Mouse (Mus musculus): ENCODE data around the gene Hras. TPM values are rescaled to one million over a fixed set of nuclear protein-coding genes. Genes with fewer than 3 reads are reported as not detected.

Hras gene
- 5.6 TPM for polyA plus RNA-seq (2014; fragmentation: Illumina TruSeq; extraction: RNeasy Lipid Tissue Mini Kit (QIAGEN cat#74804); ENCODE audit: low read depth, low replicate concordance)

DNA sequence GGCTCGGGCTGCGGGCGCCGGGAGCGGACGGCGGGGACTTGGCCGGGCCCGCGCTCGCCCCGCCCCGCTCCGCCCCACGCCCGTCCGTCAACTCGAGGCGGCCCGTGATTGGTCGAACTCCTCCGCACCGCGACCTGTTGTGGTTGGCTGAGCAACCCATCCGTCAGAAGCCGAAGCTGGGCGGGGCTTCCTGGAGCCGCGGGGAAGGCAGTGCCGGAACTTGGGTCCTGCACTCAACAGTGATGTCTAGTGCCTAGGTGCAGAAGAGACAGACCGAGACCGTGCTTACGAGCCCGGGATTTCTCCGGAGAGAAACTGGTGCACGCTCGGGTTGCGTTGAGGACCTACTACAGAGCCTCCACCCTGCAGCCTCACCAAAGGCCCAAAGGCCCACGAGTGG, at the start of gene Hras, which contains the start of gene Lrrc56:
Hras (minus strand) TSS at position 58 of the 400 bp plus-strand sequence.
Lrrc56 (plus strand) TSS at position 210 of the 400 bp plus-strand sequence.

DNA sequence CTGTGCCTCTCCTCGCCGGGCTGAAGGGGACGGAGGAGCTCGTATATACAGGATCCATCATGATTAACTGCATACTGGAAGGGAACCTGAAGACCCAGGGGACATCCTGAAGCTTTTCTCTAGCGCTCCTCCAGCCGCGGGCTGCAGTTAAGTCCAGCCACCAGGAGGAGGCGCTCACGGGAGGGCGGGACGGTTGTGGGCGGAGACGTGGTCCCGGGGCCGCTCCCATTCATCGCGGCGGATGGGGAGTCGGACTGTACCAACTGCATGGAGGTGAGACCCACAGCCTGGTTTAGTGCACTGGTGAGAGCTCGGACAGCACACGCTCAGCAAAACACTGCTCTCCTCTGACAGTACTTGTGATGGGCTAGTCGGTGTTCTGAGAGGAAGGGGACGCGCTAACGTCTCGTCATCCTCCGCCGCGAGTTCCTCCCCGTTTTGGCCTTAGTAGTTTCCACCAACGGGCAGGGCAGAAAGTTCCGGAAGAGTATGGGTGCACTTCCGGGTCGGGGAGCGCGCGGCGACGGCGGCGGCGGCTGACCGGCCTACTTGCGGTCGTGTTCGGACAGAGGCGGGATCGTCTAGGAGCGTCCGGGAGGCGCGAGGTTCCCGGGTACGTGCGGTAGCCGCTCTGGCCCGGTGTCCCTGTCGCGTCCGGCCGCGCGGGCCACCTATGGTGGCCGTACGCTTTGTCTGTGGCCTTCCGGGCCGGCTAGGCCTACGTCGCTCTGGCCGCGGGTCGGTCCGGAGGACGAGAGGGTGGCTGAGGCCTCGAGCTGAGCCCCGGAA, 34.7 kb upstream of the Hras start, which contains the start of gene Phrf1:
Phrf1 (plus strand) TSS at position 506 of the 789 bp plus-strand sequence.

GRCm38 (mm10) chr7:141215101-141215879, 21.5 kb upstream of the Hras start, which contains the start of gene Rassf7:
Gene Rassf7, plus strand, starts transcription at chr7:141215860.

GRCm38 (mm10) chr7:141213605-141214235, 19.9 kb upstream of the Hras start, which contains the start of gene Lmntd2:
Gene Lmntd2, minus strand, starts transcription at chr7:141214080.

DNA sequence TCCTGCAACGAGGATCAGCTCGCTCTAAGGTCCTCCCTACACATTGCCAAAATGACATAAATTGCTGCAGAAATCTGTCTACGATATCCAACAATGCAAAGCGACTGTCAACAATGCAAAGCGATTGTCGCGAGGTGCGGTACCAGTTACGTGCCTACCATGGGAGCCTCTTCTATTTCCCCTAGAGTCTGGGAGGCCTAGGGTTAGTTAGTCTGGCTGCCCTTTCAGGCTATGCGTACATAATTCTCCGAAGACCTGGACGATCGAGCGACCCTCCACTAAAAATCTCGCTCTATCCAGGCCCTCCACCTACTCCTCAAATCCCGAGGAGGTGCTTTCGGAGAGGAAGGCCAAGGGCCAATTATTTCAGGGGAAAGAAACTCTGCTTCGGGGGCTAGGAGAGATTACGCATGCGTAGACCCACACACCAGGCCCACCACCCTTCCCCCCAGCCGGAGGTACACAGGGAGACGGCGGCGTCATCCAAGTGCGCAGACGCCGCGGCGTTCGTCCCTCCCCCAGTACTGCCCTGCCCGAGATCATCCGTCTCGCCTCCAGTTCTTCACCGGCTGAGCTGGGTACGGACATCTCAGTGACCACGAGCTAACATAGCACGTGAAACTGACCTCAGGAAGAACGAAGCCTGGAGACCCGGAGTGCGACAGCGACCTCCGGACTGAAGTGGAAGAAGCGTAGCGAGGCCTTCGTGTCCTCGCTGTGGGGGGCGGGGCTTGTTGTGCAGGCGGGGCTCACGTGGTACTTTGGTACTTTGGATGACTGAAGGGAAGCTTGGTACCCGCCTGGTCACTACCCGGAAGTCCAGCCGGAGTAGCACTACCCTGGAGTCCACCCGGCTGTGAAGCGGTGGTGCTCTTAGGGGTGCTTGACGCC, 21.4 kb downstream of the Hras start, which contains the start of gene Rnh1:
Rnh1 (minus strand) TSS at position 742 of the 891 bp plus-strand sequence.

Other genes with a start within 250 kb of the Hras start
- gene Ifitm5, start 243.7 kb downstream of the Hras start, polyA plus RNA-seq (2014; fragmentation: Illumina TruSeq; extraction: RNeasy Lipid Tissue Mini Kit (QIAGEN cat#74804); ENCODE audit: low read depth, low replicate concordance) = not detected
- gene Gm45717, start 238.1 kb downstream of the Hras start, polyA plus RNA-seq (2014; fragmentation: Illumina TruSeq; extraction: RNeasy Lipid Tissue Mini Kit (QIAGEN cat#74804); ENCODE audit: low read depth, low replicate concordance) = not detected
- 56.8 TPM for gene Ifitm2, start 238.0 kb downstream of the Hras start, polyA plus RNA-seq (2014; fragmentation: Illumina TruSeq; extraction: RNeasy Lipid Tissue Mini Kit (QIAGEN cat#74804); ENCODE audit: low read depth, low replicate concordance)
- gene Ifitm1, start 226.8 kb downstream of the Hras start, polyA plus RNA-seq (2014; fragmentation: Illumina TruSeq; extraction: RNeasy Lipid Tissue Mini Kit (QIAGEN cat#74804); ENCODE audit: low read depth, low replicate concordance) = 9.0 TPM
- gene Ifitm3, start 183.2 kb downstream of the Hras start, polyA plus RNA-seq (2014; fragmentation: Illumina TruSeq; extraction: RNeasy Lipid Tissue Mini Kit (QIAGEN cat#74804); ENCODE audit: low read depth, low replicate concordance) = 7.6 TPM
- gene Ifitm6, start 176.1 kb downstream of the Hras start, polyA plus RNA-seq (2014; fragmentation: Illumina TruSeq; extraction: RNeasy Lipid Tissue Mini Kit (QIAGEN cat#74804); ENCODE audit: low read depth, low replicate concordance) = 1.4 TPM
- not detected for gene Gm17387, start 164.9 kb downstream of the Hras start, polyA plus RNA-seq (2014; fragmentation: Illumina TruSeq; extraction: RNeasy Lipid Tissue Mini Kit (QIAGEN cat#74804); ENCODE audit: low read depth, low replicate concordance)
- gene B4galnt4, start 132.9 kb downstream of the Hras start, polyA plus RNA-seq (2014; fragmentation: Illumina TruSeq; extraction: RNeasy Lipid Tissue Mini Kit (QIAGEN cat#74804); ENCODE audit: low read depth, low replicate concordance) = 0.19 TPM
- 0.69 TPM for gene Pkp3, start 115.8 kb downstream of the Hras start, polyA plus RNA-seq (2014; fragmentation: Illumina TruSeq; extraction: RNeasy Lipid Tissue Mini Kit (QIAGEN cat#74804); ENCODE audit: low read depth, low replicate concordance)
- 2.9 TPM for gene Sigirr, start 93.4 kb downstream of the Hras start, polyA plus RNA-seq (2014; fragmentation: Illumina TruSeq; extraction: RNeasy Lipid Tissue Mini Kit (QIAGEN cat#74804); ENCODE audit: low read depth, low replicate concordance)
- gene Ano9, start 76.2 kb downstream of the Hras start, polyA plus RNA-seq (2014; fragmentation: Illumina TruSeq; extraction: RNeasy Lipid Tissue Mini Kit (QIAGEN cat#74804); ENCODE audit: low read depth, low replicate concordance) = 59.9 TPM
- gene Ptdss2, start 71.6 kb downstream of the Hras start, polyA plus RNA-seq (2014; fragmentation: Illumina TruSeq; extraction: RNeasy Lipid Tissue Mini Kit (QIAGEN cat#74804); ENCODE audit: low read depth, low replicate concordance) = 17.4 TPM
- 2.4 TPM for gene Rnh1, start 21.1 kb downstream of the Hras start, polyA plus RNA-seq (2014; fragmentation: Illumina TruSeq; extraction: RNeasy Lipid Tissue Mini Kit (QIAGEN cat#74804); ENCODE audit: low read depth, low replicate concordance)
- 1.1 TPM for gene Lrrc56, start 152 bp upstream of the Hras start, polyA plus RNA-seq (2014; fragmentation: Illumina TruSeq; extraction: RNeasy Lipid Tissue Mini Kit (QIAGEN cat#74804); ENCODE audit: low read depth, low replicate concordance)
- gene Lmntd2, start 20.1 kb upstream of the Hras start, polyA plus RNA-seq (2014; fragmentation: Illumina TruSeq; extraction: RNeasy Lipid Tissue Mini Kit (QIAGEN cat#74804); ENCODE audit: low read depth, low replicate concordance) = 0.66 TPM
- 12.7 TPM for gene Rassf7, start 21.9 kb upstream of the Hras start, polyA plus RNA-seq (2014; fragmentation: Illumina TruSeq; extraction: RNeasy Lipid Tissue Mini Kit (QIAGEN cat#74804); ENCODE audit: low read depth, low replicate concordance)
- gene Phrf1, start 34.8 kb upstream of the Hras start, polyA plus RNA-seq (2014; fragmentation: Illumina TruSeq; extraction: RNeasy Lipid Tissue Mini Kit (QIAGEN cat#74804); ENCODE audit: low read depth, low replicate concordance) = 19.9 TPM
- 74.8 TPM for gene Irf7, start 72.5 kb upstream of the Hras start, polyA plus RNA-seq (2014; fragmentation: Illumina TruSeq; extraction: RNeasy Lipid Tissue Mini Kit (QIAGEN cat#74804); ENCODE audit: low read depth, low replicate concordance)
- 135 TPM for gene Cdhr5, start 82.8 kb upstream of the Hras start, polyA plus RNA-seq (2014; fragmentation: Illumina TruSeq; extraction: RNeasy Lipid Tissue Mini Kit (QIAGEN cat#74804); ENCODE audit: low read depth, low replicate concordance)
- gene Sct, start 85.1 kb upstream of the Hras start, polyA plus RNA-seq (2014; fragmentation: Illumina TruSeq; extraction: RNeasy Lipid Tissue Mini Kit (QIAGEN cat#74804); ENCODE audit: low read depth, low replicate concordance) = not detected
- gene Drd4, start 98.0 kb upstream of the Hras start, polyA plus RNA-seq (2014; fragmentation: Illumina TruSeq; extraction: RNeasy Lipid Tissue Mini Kit (QIAGEN cat#74804); ENCODE audit: low read depth, low replicate concordance) = not detected
- 1.6 TPM for gene Deaf1, start 133.7 kb upstream of the Hras start, polyA plus RNA-seq (2014; fragmentation: Illumina TruSeq; extraction: RNeasy Lipid Tissue Mini Kit (QIAGEN cat#74804); ENCODE audit: low read depth, low replicate concordance)
- gene Tmem80, start 133.7 kb upstream of the Hras start, polyA plus RNA-seq (2014; fragmentation: Illumina TruSeq; extraction: RNeasy Lipid Tissue Mini Kit (QIAGEN cat#74804); ENCODE audit: low read depth, low replicate concordance) = 17.6 TPM
- 14.2 TPM for gene Eps8l2, start 144.9 kb upstream of the Hras start, polyA plus RNA-seq (2014; fragmentation: Illumina TruSeq; extraction: RNeasy Lipid Tissue Mini Kit (QIAGEN cat#74804); ENCODE audit: low read depth, low replicate concordance)
- gene Taldo1, start 198.2 kb upstream of the Hras start, polyA plus RNA-seq (2014; fragmentation: Illumina TruSeq; extraction: RNeasy Lipid Tissue Mini Kit (QIAGEN cat#74804); ENCODE audit: low read depth, low replicate concordance) = 19.4 TPM
- gene Gatd1, start 220.1 kb upstream of the Hras start, polyA plus RNA-seq (2014; fragmentation: Illumina TruSeq; extraction: RNeasy Lipid Tissue Mini Kit (QIAGEN cat#74804); ENCODE audit: low read depth, low replicate concordance) = 10.9 TPM
- 1.3 TPM for gene Cend1, start 235.5 kb upstream of the Hras start, polyA plus RNA-seq (2014; fragmentation: Illumina TruSeq; extraction: RNeasy Lipid Tissue Mini Kit (QIAGEN cat#74804); ENCODE audit: low read depth, low replicate concordance)
- 1.7 TPM for gene Slc25a22, start 243.9 kb upstream of the Hras start, polyA plus RNA-seq (2014; fragmentation: Illumina TruSeq; extraction: RNeasy Lipid Tissue Mini Kit (QIAGEN cat#74804); ENCODE audit: low read depth, low replicate concordance)

Data from sigmoid colon, adult 10 weeks (tissue).